Mouse (Mus musculus): ENCODE measurements around the gene Nprl3. TPM values are rescaled to one million over a fixed set of nuclear protein-coding genes. Genes with fewer than 3 reads are reported as not detected.
"Not testable (repeated sequence)": the region's sequence is repeated elsewhere in the genome, so short reads cannot be mapped to it uniquely, and the experiment has no call there.

The Nprl3 gene
- total RNA-seq, 2 experiments from 2014 or later, result 22.6 to 28.5 TPM

DNA sequence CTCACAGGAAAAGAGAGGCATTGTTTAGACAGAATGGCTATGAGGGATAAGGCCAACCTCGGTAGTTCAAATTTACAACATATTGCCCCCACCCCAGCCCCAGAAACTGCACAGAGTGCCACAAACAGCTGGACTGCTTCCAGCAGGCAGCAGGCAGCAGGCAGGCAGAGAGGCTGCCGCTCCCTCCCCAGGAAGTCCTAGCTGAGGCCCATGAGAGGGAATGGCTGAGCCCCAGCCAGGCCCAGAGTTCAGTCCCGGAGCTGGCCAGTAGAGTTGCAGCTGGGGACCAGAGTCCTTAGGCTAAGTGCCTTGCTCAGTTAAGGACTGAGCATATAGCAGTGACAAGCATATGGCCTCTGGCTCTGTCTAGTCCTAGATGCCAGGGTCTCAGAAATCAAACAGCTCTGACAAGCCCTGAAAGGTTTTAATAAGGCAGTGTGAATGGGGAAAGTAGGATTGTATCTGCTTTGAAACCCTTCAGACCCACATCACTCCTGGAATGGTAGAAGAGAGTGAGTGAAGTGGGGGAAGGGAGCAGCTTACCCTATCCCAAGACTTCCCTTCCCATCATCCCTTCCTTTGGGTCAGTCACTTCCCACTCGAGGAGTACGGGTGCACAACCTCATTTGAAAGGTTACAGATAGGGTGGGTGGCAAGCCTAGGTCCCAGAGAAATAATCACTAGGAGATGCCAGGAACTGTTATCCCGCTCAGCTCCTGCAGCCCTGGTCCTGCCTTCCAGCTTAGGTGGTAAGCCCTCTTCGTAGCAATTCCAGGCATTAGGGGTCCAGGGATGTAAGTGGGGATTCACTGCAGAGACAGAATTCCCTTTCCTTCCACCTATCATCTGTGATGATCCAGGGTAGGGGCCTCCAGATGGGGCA is 42.0 kb downstream of the Nprl3 start:
- DNase-seq, result peak in 1 of 2 experiments; percentile 71

DNA sequence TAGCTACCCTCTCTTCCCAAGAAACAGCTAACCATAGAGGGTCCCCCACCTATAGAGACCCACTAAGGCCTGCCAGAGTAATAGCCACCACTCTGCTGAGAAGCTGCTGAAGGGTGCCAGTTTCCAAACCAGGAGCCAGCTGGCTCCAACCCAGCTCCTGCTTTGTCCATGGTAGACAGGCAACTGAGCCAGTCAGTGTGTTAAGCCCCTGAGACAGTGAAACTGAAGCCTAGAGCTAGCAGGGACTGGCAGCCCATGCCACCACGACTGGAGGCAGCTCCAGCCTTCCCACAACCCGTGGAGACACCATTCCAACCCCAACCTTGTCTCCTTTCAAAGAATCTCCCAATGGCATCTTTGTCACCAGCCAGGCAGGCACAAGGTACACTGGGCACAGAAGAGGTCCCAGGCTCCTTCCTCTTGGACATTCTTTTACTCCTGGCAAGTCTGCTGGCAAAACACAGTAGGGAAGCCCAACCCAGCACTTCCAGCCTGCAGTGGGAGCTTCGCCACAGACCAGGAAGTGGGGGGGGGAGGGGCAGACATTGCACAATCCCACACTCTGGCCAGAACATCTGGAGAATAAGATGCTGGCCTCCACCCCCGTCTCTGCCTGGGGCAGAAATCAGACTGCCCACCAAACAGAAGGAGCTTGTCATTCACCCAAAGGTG is 42.9 kb downstream of the Nprl3 start:
- peak; percentile 94 for DNase-seq

DNA sequence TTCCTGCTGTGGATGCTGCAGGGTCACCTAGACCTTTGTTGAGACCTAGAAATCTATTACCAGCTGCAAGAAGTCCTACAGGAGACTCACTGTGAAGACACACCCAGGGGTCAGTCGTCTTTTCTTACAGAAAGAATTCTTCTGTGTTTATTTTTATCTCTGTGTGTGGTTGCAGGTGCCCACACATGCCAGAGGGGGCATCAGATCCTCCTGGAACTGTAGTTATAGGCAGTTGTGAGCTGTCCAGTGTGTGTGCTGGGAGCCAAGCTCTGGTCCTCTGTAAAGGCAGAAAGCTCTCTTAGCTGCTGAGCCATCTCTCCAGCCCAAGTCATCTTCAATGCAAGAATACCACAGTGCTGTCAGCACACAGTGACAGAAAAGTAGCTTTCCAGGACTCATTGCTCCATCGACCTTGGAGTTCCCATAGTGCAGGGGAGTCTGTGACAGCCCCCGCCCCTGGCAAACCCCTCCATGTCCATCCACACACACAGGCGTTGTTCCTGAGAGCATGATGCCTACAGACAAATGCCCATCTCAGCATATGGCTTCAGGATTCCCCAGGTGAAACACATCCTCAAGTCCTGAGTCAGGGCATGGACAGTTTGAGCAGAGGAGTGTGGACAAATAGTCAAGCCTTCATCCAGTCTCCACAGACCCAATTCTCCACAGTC is 44.1 kb downstream of the Nprl3 start:
- DNase-seq, result no peak

DNA sequence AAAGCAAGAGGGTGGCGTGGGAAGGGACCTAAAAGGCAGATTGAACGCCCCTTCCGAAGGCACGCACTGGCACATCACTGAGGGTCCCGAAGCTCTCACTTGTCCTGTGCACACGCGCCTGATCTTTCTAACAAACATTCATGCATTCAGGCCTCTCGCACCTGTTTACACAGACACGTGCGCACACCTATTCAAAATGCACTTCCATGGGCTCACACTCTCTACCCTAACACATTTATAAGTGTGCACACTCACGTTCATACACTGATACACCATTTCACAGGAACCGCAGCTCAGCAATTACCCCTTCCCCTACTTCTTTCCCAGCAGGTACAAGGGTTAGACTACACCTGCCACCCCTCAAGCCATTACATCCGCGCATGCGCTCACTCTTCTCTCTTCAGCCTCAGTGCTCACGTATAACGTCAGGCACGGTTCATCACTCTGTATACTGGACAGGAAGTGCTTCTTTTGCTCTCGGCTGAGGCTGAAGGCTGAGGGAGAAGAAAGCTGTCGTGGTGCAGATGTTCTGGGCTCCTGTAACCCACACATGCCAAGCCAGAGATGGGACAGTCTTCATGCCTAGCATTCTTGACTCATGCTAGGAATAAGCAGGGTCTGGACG is 44.8 kb downstream of the Nprl3 start:
- DNase-seq, result peak; percentile 47 to 49

DNA sequence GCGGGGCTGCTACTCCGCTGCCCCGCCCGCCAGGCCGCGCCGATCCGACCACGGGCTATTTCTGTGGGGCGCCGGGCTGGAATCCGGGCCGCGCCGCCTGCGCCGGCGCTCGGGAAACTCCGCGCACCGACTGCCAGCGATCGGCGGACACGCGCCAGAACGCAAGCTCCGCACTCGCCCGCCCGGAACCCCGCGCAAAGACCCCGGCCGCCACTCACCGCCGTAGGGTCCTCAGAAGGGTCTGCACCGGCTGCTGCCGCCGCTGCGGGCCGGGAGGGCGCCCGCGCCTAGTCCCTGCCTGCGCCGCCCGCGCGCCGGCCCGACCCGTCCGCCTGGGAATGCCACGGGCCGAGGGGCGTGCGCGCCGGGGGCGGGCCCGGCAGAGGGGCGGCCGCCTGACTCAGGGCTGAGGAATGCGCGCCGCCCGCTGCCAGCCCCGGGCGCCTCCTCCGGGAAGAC is 45.5 kb downstream of the Nprl3 start, which contains the start of gene Rhbdf1:
Gene Rhbdf1, minus strand, starts transcription at position 350 of the 459 bp plus-strand sequence.
- peak; percentile 78 to 83 for DNase-seq

DNA sequence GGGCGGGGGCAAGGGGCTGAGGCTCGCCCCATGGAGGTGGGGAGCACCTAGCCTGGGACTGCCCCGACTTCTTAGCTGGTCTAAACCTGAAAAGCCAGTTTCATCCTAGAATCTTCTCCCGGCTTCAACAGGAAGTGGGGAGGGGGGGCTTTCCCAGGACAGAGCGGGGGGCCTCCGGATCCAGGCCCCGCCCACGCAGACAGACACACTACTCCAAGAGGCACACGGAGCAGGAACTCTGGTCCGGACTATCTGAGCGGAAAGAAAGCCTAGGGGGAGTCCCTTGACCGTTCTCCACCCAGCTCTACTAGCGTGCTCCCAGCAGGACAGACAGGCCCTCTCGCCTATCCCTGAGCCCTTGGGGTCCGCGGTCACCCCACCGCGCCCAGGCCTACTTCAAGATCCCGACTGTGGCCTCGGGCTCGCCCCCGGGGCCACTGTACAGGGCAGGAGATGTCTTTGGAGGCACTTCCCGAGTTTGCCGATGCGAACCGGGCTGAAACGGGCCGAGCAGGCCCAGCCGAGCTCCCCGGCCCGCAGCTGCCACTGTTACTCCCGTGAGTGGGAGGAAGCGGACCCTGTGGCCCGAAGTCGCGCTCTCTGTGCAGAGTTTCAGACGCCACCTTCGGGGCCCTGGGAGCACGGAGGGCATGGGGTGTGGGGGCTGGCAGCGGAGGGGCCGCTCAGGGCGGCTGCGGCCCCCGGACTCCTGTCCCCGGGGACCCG is 46.1 kb downstream of the Nprl3 start:
- DNase-seq, result peak; percentile 83 to 86

DNA sequence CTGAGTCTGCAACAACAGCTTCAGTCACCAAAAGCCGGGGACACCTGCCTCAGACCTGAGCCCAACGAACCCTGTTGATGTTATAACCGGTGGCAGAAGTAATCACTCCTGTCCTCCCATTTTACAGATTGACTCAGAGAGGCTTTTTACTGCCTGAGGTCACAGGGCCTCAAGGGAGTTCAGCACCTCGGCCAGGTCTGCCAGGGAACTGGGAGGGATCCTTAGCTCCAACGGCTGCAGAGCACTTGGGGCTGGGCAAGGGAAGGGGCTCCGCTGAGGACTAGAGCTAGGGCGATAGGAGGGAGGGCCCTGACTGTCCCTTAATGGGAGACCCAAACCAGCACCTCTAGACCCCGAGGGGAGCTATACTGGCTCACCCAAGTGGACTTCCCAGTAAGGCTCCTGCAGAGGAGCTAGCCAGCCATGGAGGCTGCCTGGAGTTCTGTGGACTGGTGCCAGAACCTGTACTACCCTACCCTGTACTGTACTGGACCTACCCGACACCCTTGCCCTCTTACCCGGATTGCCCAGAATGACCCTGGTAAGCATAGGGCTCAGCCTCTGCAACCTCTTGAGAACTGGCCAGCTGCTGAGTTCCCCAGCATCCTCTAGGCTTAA is 46.8 kb downstream of the Nprl3 start:
- DNase-seq, result no peak

DNA sequence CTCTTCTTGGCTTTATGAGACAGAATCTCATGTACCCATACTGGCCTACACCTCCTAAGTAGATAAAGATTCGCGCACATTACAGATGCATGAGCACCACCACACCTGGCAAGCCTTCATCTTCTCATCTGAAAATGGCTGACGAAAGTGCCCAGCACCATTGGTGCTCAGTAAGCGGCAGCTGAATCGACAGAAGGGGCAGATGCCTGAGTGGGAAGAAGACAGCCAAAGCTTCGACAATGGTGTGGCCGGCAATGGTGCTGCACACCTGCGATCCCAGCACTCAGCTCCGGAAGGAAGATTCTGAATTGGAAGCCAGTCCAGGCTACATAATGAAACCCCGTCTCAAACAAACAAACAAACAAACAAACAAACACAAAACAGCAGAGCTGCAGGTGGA is 48.2 kb downstream of the Nprl3 start:
- no peak for DNase-seq

DNA sequence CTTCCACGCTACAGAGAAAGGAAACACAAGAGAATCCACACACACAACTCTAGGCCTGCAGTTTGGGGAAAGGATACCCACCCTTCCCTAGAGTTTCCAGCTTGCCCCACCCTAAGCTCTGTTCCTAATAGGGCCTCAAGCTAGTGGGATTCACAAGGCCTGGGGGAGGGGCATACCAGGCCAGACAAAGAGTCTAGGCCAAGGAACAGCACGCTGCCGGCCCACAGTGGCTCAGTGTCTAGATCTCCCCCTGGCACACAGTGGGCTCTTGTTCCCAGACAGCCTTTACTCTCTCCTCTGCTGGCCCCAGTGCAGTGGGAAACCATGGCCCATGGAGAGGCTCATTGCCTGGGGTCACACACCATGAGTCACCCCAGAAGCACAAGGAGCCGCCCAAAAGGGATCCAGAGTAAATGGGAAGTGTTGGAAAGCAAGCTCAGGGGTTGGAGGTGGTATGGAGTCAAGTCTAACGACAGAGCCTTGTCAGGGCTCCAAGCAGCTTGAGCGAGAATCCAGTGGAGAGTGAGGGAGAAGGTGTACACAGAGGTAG is 48.9 kb downstream of the Nprl3 start:
- peak; percentile 36 to 37 for DNase-seq

DNA sequence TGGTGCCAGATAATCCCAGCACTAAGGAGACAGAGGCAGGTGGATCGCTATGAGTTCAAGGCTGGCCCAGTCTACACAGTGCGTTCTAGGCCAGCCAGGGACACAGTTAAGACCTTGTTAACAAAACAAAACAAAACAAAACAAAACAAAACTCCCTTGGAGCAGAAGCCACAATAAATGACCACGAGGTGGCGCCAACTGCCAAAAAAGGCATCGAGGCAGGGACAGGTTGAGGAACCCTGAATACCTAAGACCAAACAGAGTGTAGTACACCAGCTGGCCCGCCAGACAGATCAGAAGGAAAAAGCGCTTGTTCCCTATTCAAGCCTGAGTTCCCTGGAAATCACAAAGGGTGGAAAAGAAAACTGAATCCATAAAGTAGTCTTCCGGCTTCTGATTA is 50.7 kb downstream of the Nprl3 start:
- peak; percentile 70 to 89 for DNase-seq

DNA sequence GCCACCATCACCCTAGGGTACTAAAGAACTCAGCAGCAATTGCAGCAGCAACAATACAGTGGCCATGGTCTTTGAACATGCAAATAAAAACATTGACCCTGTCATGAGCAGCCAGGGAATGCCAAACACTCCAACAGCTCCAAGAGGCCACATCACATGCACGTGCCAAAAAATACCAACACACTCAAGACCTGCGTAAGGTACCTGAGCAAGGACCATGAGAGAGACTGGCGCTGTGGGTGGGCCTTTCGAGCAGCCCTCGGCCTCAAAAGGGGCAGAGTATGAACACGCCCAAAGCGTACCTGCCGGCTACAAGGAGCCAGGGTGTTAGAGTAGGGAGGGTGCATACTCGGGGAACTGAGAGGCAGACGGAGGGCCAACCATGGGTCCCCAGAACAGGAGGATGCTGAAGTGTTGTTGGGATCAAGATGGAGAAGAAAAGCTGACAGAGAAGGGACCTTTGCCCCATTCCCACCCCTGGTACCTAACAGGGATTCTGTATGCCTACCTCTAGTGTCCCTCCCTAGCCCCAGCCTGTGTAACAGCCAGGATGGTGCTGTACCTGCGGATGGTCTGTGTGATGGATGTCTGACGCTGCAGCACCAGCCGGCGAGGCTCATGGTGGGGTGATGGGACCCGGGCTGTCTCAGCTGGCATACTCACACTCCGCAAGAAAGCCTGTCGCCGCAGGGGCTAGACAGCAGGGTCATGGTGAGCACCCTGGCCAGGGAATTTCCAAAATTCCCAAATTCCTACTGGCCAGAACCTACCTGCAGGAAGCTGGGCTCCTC is 51.9 kb downstream of the Nprl3 start:
- no peak for DNase-seq

DNA sequence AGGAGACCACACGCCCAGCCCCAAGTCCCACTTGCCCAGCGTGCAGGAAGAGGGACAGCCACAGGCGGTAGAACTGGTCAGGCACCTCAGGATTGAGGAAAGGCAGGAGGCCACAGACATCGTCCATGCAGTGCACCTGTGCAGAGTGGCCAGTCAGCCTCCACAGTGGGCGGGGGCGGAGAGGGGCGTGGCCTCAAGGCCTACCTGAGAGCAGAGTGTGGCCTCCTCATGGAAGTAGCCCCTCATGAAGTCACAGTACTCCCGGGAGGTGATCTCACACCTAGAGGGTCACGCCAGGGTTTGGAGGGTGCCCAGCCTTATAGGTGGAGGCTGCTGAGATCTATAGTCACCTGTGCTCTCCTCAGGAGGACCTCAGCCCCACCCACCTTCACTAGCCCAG is 56.9 kb downstream of the Nprl3 start:
- no peak for DNase-seq

DNA sequence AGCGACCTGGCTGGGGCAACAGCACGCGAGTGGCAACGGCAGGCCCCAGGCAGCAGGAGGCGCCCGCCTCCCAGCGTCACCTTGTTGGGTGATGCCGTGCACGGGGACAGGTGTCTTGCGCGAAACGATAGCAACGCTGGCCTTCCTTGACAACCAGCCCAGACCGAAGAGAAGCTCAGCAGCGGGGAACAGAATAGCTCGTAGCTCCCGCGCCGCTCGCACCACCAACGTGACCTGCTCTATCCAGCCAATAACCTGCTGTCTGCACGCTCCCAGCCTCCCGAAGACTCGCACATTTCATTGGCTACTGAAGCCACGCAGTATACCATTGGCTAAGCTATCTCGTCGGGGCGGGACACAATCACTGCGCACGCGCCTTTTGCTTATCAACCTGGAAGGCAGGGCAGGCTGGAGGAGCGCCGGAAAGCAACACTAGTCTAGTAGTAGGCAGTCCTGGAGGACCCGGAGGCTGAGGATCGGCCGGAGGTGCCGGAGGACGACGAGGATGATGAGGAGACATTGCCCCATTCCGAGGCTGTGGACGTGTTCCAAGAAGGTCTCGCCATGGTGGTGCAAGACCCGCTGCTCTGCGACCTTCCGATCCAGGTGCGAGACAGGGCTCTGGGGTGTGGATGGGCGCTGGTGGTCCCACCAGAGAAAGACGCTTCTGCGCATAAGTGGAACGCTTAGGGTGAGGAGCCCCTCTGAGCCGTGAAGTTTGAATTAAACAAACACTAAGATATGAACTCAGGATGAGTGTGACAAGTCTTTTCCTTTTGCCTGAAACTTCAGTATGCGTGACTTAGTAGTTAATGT is 62.2 kb downstream of the Nprl3 start, which contains the start of gene Snrnp25:
Gene Snrnp25, plus strand, starts transcription at position 358 of the 816 bp plus-strand sequence.
- peak; percentile 97 to 98 for DNase-seq

DNA sequence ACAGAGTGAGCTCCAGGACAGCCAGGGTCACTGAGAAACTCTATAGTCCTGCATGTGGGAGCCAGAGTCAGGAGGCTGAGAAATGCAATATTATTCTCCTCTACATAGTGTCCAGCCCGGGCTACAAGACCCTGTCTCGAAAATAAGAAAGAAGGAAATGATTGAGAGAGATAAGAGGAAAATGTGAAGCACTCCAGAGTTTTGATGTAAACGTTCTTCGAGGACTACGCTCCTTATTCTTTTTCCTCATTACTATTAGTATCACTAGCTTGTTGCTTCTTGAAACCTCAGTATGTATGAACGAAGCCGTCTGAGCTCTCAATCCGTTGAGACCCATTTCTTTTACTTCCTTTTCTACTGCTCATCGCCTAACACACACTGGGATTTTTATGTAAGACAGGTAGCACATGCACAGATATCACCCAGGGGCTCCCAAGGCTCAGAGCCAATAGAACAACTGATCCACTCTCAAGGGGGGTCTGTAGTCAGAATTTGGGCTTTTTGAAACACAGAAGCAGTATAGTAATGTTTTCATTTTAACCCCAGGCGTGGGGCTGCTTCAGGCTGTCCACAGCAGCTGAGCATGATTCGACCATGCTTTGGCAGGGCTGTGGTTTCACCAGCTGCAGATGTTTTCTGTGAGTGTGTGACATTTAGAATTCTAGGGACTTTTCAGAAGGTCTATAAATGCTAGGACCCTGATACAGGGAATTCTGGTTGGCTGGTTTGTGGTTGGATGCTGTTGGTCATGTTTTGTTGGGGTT is 65.4 kb downstream of the Nprl3 start:
- no peak for DNase-seq

DNA sequence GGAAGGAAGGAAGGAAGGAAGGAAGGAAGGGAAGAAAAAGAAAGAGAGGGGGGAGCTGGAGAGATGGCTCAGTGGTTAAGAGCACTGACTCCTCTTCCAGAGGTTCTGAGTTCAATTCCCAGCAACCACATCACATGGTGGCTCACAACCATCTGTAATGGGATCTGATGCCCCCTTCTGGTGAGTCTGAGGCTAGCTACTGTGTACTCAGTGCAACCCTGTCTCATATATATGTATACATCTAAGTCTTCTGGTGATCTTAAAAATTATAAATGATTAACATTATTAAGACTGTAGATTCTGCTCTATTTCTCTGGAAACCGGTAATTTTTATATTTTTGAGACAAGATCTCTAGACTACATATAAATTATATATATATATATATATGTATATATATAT is 66.5 kb downstream of the Nprl3 start:
- DNase-seq, result not testable (repeated sequence)

DNA sequence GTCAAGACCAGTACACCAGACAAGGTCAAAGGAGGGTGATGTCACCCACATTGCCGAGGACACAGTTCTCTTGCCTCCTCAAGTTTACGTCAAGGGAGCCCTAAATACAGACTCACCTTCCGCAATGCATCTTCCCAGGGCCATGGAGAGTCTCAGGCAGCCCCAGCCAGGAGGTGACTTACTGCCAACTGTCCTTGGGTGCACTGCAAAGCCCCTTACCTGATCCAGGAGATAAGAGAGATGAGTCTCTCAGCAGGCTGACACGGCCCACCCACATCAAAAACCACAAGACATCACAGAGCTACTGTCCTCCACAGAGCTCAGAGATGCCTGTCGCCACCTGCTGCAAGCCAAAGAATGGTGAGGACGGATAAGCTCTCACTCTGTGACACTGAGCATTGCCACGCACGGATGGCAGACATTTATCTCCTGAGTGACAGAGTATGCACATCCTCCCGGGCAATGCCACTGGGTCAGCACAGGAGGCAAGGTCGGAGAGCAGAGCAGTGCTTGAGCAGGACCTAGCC is 67.4 kb downstream of the Nprl3 start, which contains the start of gene Il9r:
Gene Il9r, minus strand, starts transcription at position 205 of the 527 bp plus-strand sequence.
- DNase-seq, result no peak

DNA sequence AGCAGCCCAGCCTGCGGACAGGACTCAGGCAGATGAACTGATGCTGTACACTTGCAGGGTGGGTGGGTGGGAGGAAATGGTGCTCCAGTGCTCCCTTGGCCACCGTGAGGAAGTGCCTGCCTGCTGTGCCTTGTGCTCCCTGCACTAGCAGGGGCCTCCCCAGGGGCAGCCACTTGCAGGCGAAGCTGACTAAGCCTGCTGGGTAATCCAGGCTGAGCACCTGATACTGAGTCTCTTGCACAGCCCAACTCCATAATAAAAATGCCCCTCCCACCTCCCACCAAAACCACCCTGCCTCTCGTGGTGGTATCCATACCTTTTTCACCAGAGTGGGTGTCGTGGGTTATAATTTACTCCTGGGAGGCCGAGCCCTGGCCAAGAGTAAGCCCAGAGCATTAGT is 68.3 kb downstream of the Nprl3 start:
- DNase-seq, result no peak

All from heart, adult 18-20 months (tissue).